Mouse (Mus musculus): ENCODE data around the gene Usp31.

Usp31 gene

GRCm38 (mm10) chr7:121707073-121707667 is at the start of gene Usp31:
Gene Usp31, minus strand, starts transcription at chr7:121707253.
- in situ Hi-C loops (cut with MboI): loop anchor here (25.0 kb wide), 1 partner anchor 870 kb away; the partner anchor contains the start of gene Eef2k

GRCm38 (mm10) chr7:121754748-121755147 is 47.7 kb upstream of the Usp31 start:
- in situ Hi-C loops (cut with MboI): no loop called here

GRCm38 (mm10) chr7:121750244-121750643 is 43.2 kb upstream of the Usp31 start:
- in situ Hi-C loops (cut with MboI): no loop called here

GRCm38 (mm10) chr7:121737511-121738415 is 30.7 kb upstream of the Usp31 start:
- in situ Hi-C loops (cut with MboI): no loop called here

GRCm38 (mm10) chr7:121734171-121734831 is 27.2 kb upstream of the Usp31 start, which contains the start of gene Scnn1g:
Gene Scnn1g, plus strand, starts transcription at chr7:121734479.
- in situ Hi-C loops (cut with MboI): no loop called here

GRCm38 (mm10) chr7:121730225-121730624 is 23.2 kb upstream of the Usp31 start:
- in situ Hi-C loops (cut with MboI): no loop called here

- in situ Hi-C loops (cut with MboI): loop anchor here (25.0 kb wide), 1 partner anchor 880 kb away; the partner anchor contains the start of gene Eef2k
Observed at GRCm38 (mm10) chr7:121717031-121717430, 10.0 kb upstream of the Usp31 start.

- in situ Hi-C loops (cut with MboI): loop anchor here (25.0 kb wide), 1 partner anchor 874 kb away; the partner anchor contains the start of gene Eef2k
Observed at GRCm38 (mm10) chr7:121711171-121711570, 4.1 kb upstream of the Usp31 start.

- in situ Hi-C loops (cut with MboI): loop anchor here (25.0 kb wide), 1 partner anchor 869 kb away; the partner anchor contains the start of gene Eef2k
Observed at GRCm38 (mm10) chr7:121706411-121707072, 511 bp downstream of the Usp31 start.

GRCm38 (mm10) chr7:121705051-121705450 is 2.0 kb downstream of the Usp31 start:
- in situ Hi-C loops (cut with MboI): loop anchor here (25.0 kb wide), 1 partner anchor 868 kb away; the partner anchor contains the start of gene Eef2k

GRCm38 (mm10) chr7:121701983-121702382 is 5.1 kb downstream of the Usp31 start:
- in situ Hi-C loops (cut with MboI): loop anchor here (25.0 kb wide), 1 partner anchor 865 kb away; the partner anchor contains the start of gene Eef2k

- in situ Hi-C loops (cut with MboI): loop anchor here (25.0 kb wide), 1 partner anchor 863 kb away; the partner anchor contains the start of gene Eef2k
Observed at GRCm38 (mm10) chr7:121700480-121700879, 6.6 kb downstream of the Usp31 start.

GRCm38 (mm10) chr7:121699218-121699617 is 7.8 kb downstream of the Usp31 start:
- in situ Hi-C loops (cut with MboI): no loop called here

GRCm38 (mm10) chr7:121697574-121697973 is 9.5 kb downstream of the Usp31 start:
- in situ Hi-C loops (cut with MboI): no loop called here

- in situ Hi-C loops (cut with MboI): no loop called here
Observed at GRCm38 (mm10) chr7:121697170-121697569, 9.9 kb downstream of the Usp31 start.

- in situ Hi-C loops (cut with MboI): no loop called here
Observed at GRCm38 (mm10) chr7:121691803-121692202, 15.2 kb downstream of the Usp31 start.

GRCm38 (mm10) chr7:121689338-121689737 is 17.7 kb downstream of the Usp31 start:
- in situ Hi-C loops (cut with MboI): no loop called here

- in situ Hi-C loops (cut with MboI): no loop called here
Observed at GRCm38 (mm10) chr7:121685140-121685984, 21.7 kb downstream of the Usp31 start.

GRCm38 (mm10) chr7:121681191-121681590 is 25.9 kb downstream of the Usp31 start:
- in situ Hi-C loops (cut with MboI): no loop called here

GRCm38 (mm10) chr7:121677105-121677753 is 29.8 kb downstream of the Usp31 start:
- in situ Hi-C loops (cut with MboI): no loop called here
